Mouse (Mus musculus) midbrain, embryonic 16.5 days (tissue): ENCODE measurements at regions not wholly inside any gene's neighbourhood (a gene's known extent, or its start where the extent isn't known, plus 50 kb on each side); places are given as distances from the start of the nearest gene placed in this dataset.

ENCODE experiments used
- ATAC-seq: fragments of 200-750 bp; cut with Nextera tagmentation; 2 replicates; pipeline ENCODE4 v1.8.0; 2017; ENCODE audit warnings: moderate TSS enrichment
- H3K27ac ChIP-seq: fragments of 300-500 bp; sonication (generic); 2 replicates; pipeline ENCODE4 v1.5.1; 2014; ENCODE audit warnings: mild to moderate bottlenecking, low read length, mixed read lengths
- H3K27me3 ChIP-seq: fragments of 300-500 bp; sonication (generic); 2 replicates; pipeline ENCODE4 v1.6.1; 2014; ENCODE audit warnings: low read depth, low read length, mixed read lengths; ENCODE audit not compliant: control insufficient read depth, insufficient read depth
- H3K36me3 ChIP-seq: fragments of 300-500 bp; sonication (generic); 2 replicates; pipeline ENCODE4 v1.6.1; 2014; ENCODE audit warnings: mild to moderate bottlenecking, low read length, moderate library complexity, mixed read lengths; ENCODE audit not compliant: control insufficient read depth, insufficient read depth
- H3K4me1 ChIP-seq: fragments of 300-500 bp; sonication (generic); 2 replicates; pipeline ENCODE4 v1.6.1; 2014; ENCODE audit warnings: mild to moderate bottlenecking, low read length, mixed read lengths; ENCODE audit not compliant: control insufficient read depth, insufficient read depth
- H3K4me2 ChIP-seq: fragments of 300-500 bp; sonication (generic); 2 replicates; pipeline ENCODE4 v1.6.1; 2014; ENCODE audit warnings: mild to moderate bottlenecking, low read length, mixed read lengths
- H3K4me3 ChIP-seq: fragments of 300-500 bp; sonication (generic); 2 replicates; pipeline ENCODE4 v1.5.1; 2014; ENCODE audit warnings: low read depth, mild to moderate bottlenecking, low read length, moderate library complexity, mixed read lengths
- H3K9ac ChIP-seq: fragments of 300-500 bp; sonication (generic); 2 replicates; pipeline ENCODE4 v1.6.1; 2014; ENCODE audit warnings: low read depth, low read length, mixed read lengths
- H3K9me3 ChIP-seq: fragments of 300-500 bp; sonication (generic); replicated peaks from 2 replicates; pipeline ENCODE4 v1.6.1; 2014; ENCODE audit warnings: mild to moderate bottlenecking, low read length, mixed read lengths; ENCODE audit not compliant: control insufficient read depth, poor library complexity, severe bottlenecking
- WGBS: fragments of 180-500 bp; shearing (Covaris S2); extraction: QIAGEN DNeasy Blood & Tissue Kit; methylation state at CpG from one replicate; pipeline ENCODE4 v1.1.7; 2014; 5-methylcytosine and 5-hydroxymethylcytosine counted together

GRCm38 (mm10) chr15:16653690-16654089 lies 74.9 kb upstream of the Cdh9 start:
- no peaks in the 10 kb centered on the region for H3K36me3 ChIP-seq
- H3K9me3 ChIP-seq: no peaks in the 10 kb centered on the region
- H3K4me1 ChIP-seq: no peaks in the 10 kb centered on the region
- no peak overlapping the region for H3K27ac ChIP-seq
- 70% methylated on average over 4 of the region's 4 CpGs for WGBS
- no peaks in the 10 kb centered on the region for H3K27me3 ChIP-seq
- no peak for ATAC-seq
- H3K9ac ChIP-seq: no peak overlapping the region
- H3K4me3 ChIP-seq: no peak overlapping the region
- H3K4me2 ChIP-seq: no peak overlapping the region

- no peak overlapping the region for H3K9ac ChIP-seq
- H3K9me3 ChIP-seq: no peaks in the 10 kb centered on the region
- no peaks in the 10 kb centered on the region for H3K36me3 ChIP-seq
- no peaks in the 10 kb centered on the region for H3K4me1 ChIP-seq
- no peak overlapping the region for H3K27ac ChIP-seq
- 79% methylated on average over 3 of the region's 3 CpGs for WGBS
- no peak for ATAC-seq
- no peaks in the 10 kb centered on the region for H3K27me3 ChIP-seq
- no peak overlapping the region for H3K4me3 ChIP-seq
- no peak overlapping the region for H3K4me2 ChIP-seq
Observed at GRCm38 (mm10) chr15:16661226-16661625, 67.3 kb upstream of the Cdh9 start.
